Mouse (Mus musculus) retina, adult 2 months (tissue): Measurements from ENCODE around the gene Stac.

Experiments used
- DNase-seq: peaks from one replicate; pipeline ENCODE4 v3.0.0-alpha.2; 2012; ENCODE audit warnings: low read depth, low spot score

Gene Stac

GRCm38 (mm10) chr9:111689680-111690483 lies at the start of gene Stac:
Gene Stac, minus strand, starts transcription at chr9:111690348.
- DNase-seq: no peak

GRCm38 (mm10) chr9:111739431-111740245 lies 49.5 kb upstream of the Stac start:
- no peak for DNase-seq

GRCm38 (mm10) chr9:111739026-111739425 lies 48.9 kb upstream of the Stac start:
- DNase-seq: no peak

GRCm38 (mm10) chr9:111737796-111738195 lies 47.6 kb upstream of the Stac start:
- no peak for DNase-seq

GRCm38 (mm10) chr9:111735931-111736330 lies 45.8 kb upstream of the Stac start:
- no peak for DNase-seq

GRCm38 (mm10) chr9:111731939-111732670 lies 42.0 kb upstream of the Stac start:
- DNase-seq: no peak

GRCm38 (mm10) chr9:111724981-111725593 lies 34.9 kb upstream of the Stac start:
- DNase-seq: no peak

GRCm38 (mm10) chr9:111714457-111714856 lies 24.3 kb upstream of the Stac start:
- no peak for DNase-seq

GRCm38 (mm10) chr9:111700101-111700500 lies 10.0 kb upstream of the Stac start:
- no peak for DNase-seq

- DNase-seq: no peak
Measured at GRCm38 (mm10) chr9:111690484-111690855, 322 bp upstream of the Stac start.

GRCm38 (mm10) chr9:111689146-111689545 lies 1.0 kb downstream of the Stac start:
- DNase-seq: no peak

- DNase-seq: no peak
Measured at GRCm38 (mm10) chr9:111684170-111684569, 6.0 kb downstream of the Stac start.

- no peak for DNase-seq
Measured at GRCm38 (mm10) chr9:111679516-111679915, 10.6 kb downstream of the Stac start.

GRCm38 (mm10) chr9:111669816-111670215 lies 20.3 kb downstream of the Stac start:
- DNase-seq: no peak

- DNase-seq: no peak
Measured at GRCm38 (mm10) chr9:111655066-111655465, 35.1 kb downstream of the Stac start.

- no peak for DNase-seq
Measured at GRCm38 (mm10) chr9:111644228-111644627, 45.9 kb downstream of the Stac start.

- DNase-seq: no peak
Measured at GRCm38 (mm10) chr9:111643369-111643768, 46.8 kb downstream of the Stac start.

GRCm38 (mm10) chr9:111637641-111638040 lies 52.5 kb downstream of the Stac start:
- DNase-seq: no peak

- no peak for DNase-seq
Measured at GRCm38 (mm10) chr9:111632833-111633232, 57.3 kb downstream of the Stac start.

GRCm38 (mm10) chr9:111621191-111621590 lies 69.0 kb downstream of the Stac start:
- no peak for DNase-seq

- no peak for DNase-seq
Measured at GRCm38 (mm10) chr9:111611341-111611740, 78.8 kb downstream of the Stac start.

- DNase-seq: no peak
Measured at GRCm38 (mm10) chr9:111608762-111609161, 81.4 kb downstream of the Stac start.
